Mouse (Mus musculus) liver, embryonic 11.5 days (tissue): Measurements from ENCODE around the gene Lrrc8a. TPM values are rescaled to one million over a fixed set of nuclear protein-coding genes. Genes with fewer than 3 reads are reported as not detected.
A peak's percentile ranks its signal among the peaks of the same experiment; 100 is the strongest.

ENCODE experiments used
- ATAC-seq: fragments of 200-750 bp; cut with Nextera tagmentation; replicated peaks from 2 replicates; pipeline ENCODE4 v1.8.0; 2017; ENCODE audit warnings: moderate number of reproducible peaks, mild to moderate bottlenecking, moderate TSS enrichment, moderate library complexity; ENCODE audit not compliant: low FRiP score
- DNase-seq: peaks from one replicate; pipeline ENCODE4 v3.0.0-alpha.2; 2017; ENCODE audit warnings: low spot score
- H3K27ac ChIP-seq: fragments of 300-500 bp; sonication (generic); 2 replicates; pipeline ENCODE4 v1.5.1; 2014; ENCODE audit warnings: mild to moderate bottlenecking, low read depth, low read length, control low read depth
- H3K27me3 ChIP-seq: fragments of 300-500 bp; sonication (generic); replicated peaks from 2 replicates; pipeline ENCODE4 v1.6.1; 2014; ENCODE audit warnings: low read length, mixed read lengths; ENCODE audit not compliant: control insufficient read depth, insufficient read depth
- H3K36me3 ChIP-seq: fragments of 300-500 bp; sonication (generic); 2 replicates; pipeline ENCODE4 v1.6.1; 2014; ENCODE audit warnings: mild to moderate bottlenecking, low read length, moderate library complexity, mixed read lengths; ENCODE audit not compliant: control insufficient read depth, insufficient read depth
- H3K4me1 ChIP-seq: fragments of 300-500 bp; sonication (generic); replicated peaks from 2 replicates; pipeline ENCODE4 v1.6.1; 2014; ENCODE audit warnings: low read length, mixed read lengths; ENCODE audit not compliant: control insufficient read depth, insufficient read depth
- H3K4me2 ChIP-seq: fragments of 300-500 bp; sonication (generic); 2 replicates; pipeline ENCODE4 v1.6.1; 2014; ENCODE audit warnings: mild to moderate bottlenecking, control low read depth, moderate library complexity
- H3K4me3 ChIP-seq: fragments of 300-500 bp; sonication (generic); 2 replicates; pipeline ENCODE4 v1.5.1; 2014; ENCODE audit warnings: low read depth, low read length, control low read depth
- H3K9ac ChIP-seq: fragments of 300-500 bp; sonication (generic); 2 replicates; pipeline ENCODE4 v1.6.1; 2014; ENCODE audit warnings: low read depth, low read length, control low read depth
- H3K9me3 ChIP-seq: fragments of 300-500 bp; sonication (generic); 2 replicates; pipeline ENCODE4 v1.6.1; 2016; ENCODE audit warnings: low read length, inconsistent platforms, mixed read lengths; ENCODE audit not compliant: control insufficient read depth
- WGBS: fragments of 180-500 bp; shearing (Covaris S2); extraction: QIAGEN DNeasy Blood & Tissue Kit; methylation state at CpG from one replicate; pipeline ENCODE4 v1.1.7; 2014; 5-methylcytosine and 5-hydroxymethylcytosine counted together
- polyA plus RNA-seq: library from polyadenylated mRNA; unstranded; fragments of >200 nt; fragmentation: Nextera tagmentation; extraction: Ambion mirVana; gene quantifications from 2 replicates; pipeline ENCODE4 v1.2.1, GENCODE M21; 2014

The Lrrc8a gene
- polyA plus RNA-seq, 1 experiment from 2014 or later: 21.4 TPM

- H3K9me3 ChIP-seq: no peaks in the 10 kb centered on the region
- no peak overlapping the region for H3K4me3 ChIP-seq
- WGBS: 79% methylated on average over 17 of the region's 17 CpGs
- DNase-seq (no peak), ATAC-seq (no peak)
- no peak overlapping the region for H3K27ac ChIP-seq
- H3K36me3 ChIP-seq: 0 out of 2 replicates have a peak, but pooled peaks cover 4% of the 10 kb centered on the region
- no peak overlapping the region for H3K9ac ChIP-seq
- H3K27me3 ChIP-seq: no peaks in the 10 kb centered on the region
- H3K4me1 ChIP-seq: peaks cover 33% of the 10 kb centered on the region
- H3K4me2 ChIP-seq: no peak overlapping the region
Measured at GRCm38 (mm10) chr2:30269241-30269990, 31.9 kb downstream of the Lrrc8a start.

GRCm38 (mm10) chr2:30270134-30270533 is 32.6 kb downstream of the Lrrc8a start:
- H3K9ac ChIP-seq: no peak overlapping the region
- DNase-seq: peak; percentile 46
- no peaks in the 10 kb centered on the region for H3K9me3 ChIP-seq
- H3K4me1 ChIP-seq: peaks cover 28% of the 10 kb centered on the region
- WGBS: 13% methylated on average over 1 of the region's 1 CpGs
- no peak overlapping the region for H3K4me2 ChIP-seq
- H3K36me3 ChIP-seq: no peaks in the 10 kb centered on the region
- no peak overlapping the region for H3K27ac ChIP-seq
- H3K4me3 ChIP-seq: no peak overlapping the region
- ATAC-seq: peak; percentile 74
- H3K27me3 ChIP-seq: no peaks in the 10 kb centered on the region

- Histone ChIP-seq H3K27me3 (no peaks in the 10 kb centered on the region), H3K4me3 (no peak within 1 kb of the TSS), H3K27ac (no peak within 1 kb of the TSS), H3K4me2 (no peak within 1 kb of the TSS), H3K9ac (no peak within 1 kb of the TSS), H3K36me3 (no peaks in the 10 kb centered on the region; the same call in 1 of the 2 replicates), H3K9me3 (no peaks in the 10 kb centered on the region), H3K4me1 (peaks cover 7% of the 10 kb centered on the region)
- ATAC-seq (no peak), DNase-seq (no peak)
- WGBS: 88% methylated on average over 11 of the region's 11 CpGs
Measured at GRCm38 (mm10) chr2:30280743-30281142, 43.2 kb downstream of the Lrrc8a start, which contains the start of gene Gm28038. TSS of gene Gm28038 (plus strand) at chr2:30281043.

GRCm38 (mm10) chr2:30281651-30282050 is 44.1 kb downstream of the Lrrc8a start:
- DNase-seq (no peak), ATAC-seq (no peak)
- Histone ChIP-seq H3K9me3 (no peaks in the 10 kb centered on the region), H3K36me3 (no peaks in the 10 kb centered on the region; the same call in 1 of the 2 replicates), H3K27me3 (no peaks in the 10 kb centered on the region), H3K4me3 (no peak overlapping the region), H3K4me1 (peaks cover 7% of the 10 kb centered on the region), H3K27ac (no peak overlapping the region), H3K9ac (no peak overlapping the region), H3K4me2 (no peak overlapping the region)
- 80% methylated on average over 3 of the region's 3 CpGs for WGBS

- WGBS: 87% methylated on average over 2 of the region's 2 CpGs
Measured at GRCm38 (mm10) chr2:30283193-30283592, 45.7 kb downstream of the Lrrc8a start.

GRCm38 (mm10) chr2:30285004-30285403 is 47.5 kb downstream of the Lrrc8a start:
- peak overlapping the region; percentile 93; the same call in 1 of the 2 replicates for H3K9ac ChIP-seq
- H3K27ac ChIP-seq: no peak overlapping the region

More at GRCm38 (mm10) chr2:30283193-30283592, 45.7 kb downstream of the Lrrc8a start:
- Histone ChIP-seq H3K27me3 (no peaks in the 10 kb centered on the region), H3K27ac (no peak overlapping the region), H3K4me2 (no peak overlapping the region), H3K9ac (no peak overlapping the region), H3K4me1 (peaks cover 18% of the 10 kb centered on the region), H3K4me3 (no peak overlapping the region), H3K9me3 (no peaks in the 10 kb centered on the region), H3K36me3 (peaks cover 3% of the 10 kb centered on the region; the same call in 1 of the 2 replicates)
- ATAC-seq (no peak), DNase-seq (no peak)

GRCm38 (mm10) chr2:30285416-30286181 is 48.1 kb downstream of the Lrrc8a start:
- H3K4me1 ChIP-seq: peaks cover 20% of the 10 kb centered on the region
- WGBS: 11% methylated on average over 38 of the region's 38 CpGs

More at GRCm38 (mm10) chr2:30285004-30285403, 47.5 kb downstream of the Lrrc8a start:
- no peak for ATAC-seq
- Histone ChIP-seq H3K4me1 (peaks cover 20% of the 10 kb centered on the region), H3K9me3 (no peaks in the 10 kb centered on the region), H3K36me3 (peaks cover 6% of the 10 kb centered on the region; the same call in 1 of the 2 replicates), H3K4me3 (peak overlapping the region; percentile 88), H3K27me3 (no peaks in the 10 kb centered on the region), H3K4me2 (peak overlapping the region; percentile 99)
- WGBS: 80% methylated on average over 5 of the region's 5 CpGs
- DNase-seq: no peak

GRCm38 (mm10) chr2:30286192-30287026 is 48.9 kb downstream of the Lrrc8a start, which contains the start of the genes Dolk and Nup188:
TSS of gene Dolk (minus strand) at chr2:30286334.
TSS of gene Nup188 (plus strand) at chr2:30286397.
- under 1% methylated on average over 67 of the region's 68 CpGs for WGBS

More at GRCm38 (mm10) chr2:30285416-30286181, 48.1 kb downstream of the Lrrc8a start:
- H3K27ac ChIP-seq: peak overlapping the region; percentile 38
- ATAC-seq (peak; percentile 64), DNase-seq (no peak)
- H3K4me2 ChIP-seq: peak overlapping the region; percentile 99
- H3K4me3 ChIP-seq: peak overlapping the region; percentile 88
- no peaks in the 10 kb centered on the region for H3K9me3 ChIP-seq
- H3K9ac ChIP-seq: peak overlapping the region; percentile 93
- no peaks in the 10 kb centered on the region for H3K27me3 ChIP-seq
- peaks cover 10% of the 10 kb centered on the region; the same call in 1 of the 2 replicates for H3K36me3 ChIP-seq

More at GRCm38 (mm10) chr2:30286192-30287026, 48.9 kb downstream of the Lrrc8a start, which contains the start of the genes Dolk and Nup188:
- ATAC-seq (peak; percentile 88), DNase-seq (peak; percentile 99)
- Histone ChIP-seq H3K9me3 (no peaks in the 10 kb centered on the region), H3K4me2 (peak within 1 kb of the TSS; percentile 99), H3K36me3 (peaks cover 12% of the 10 kb centered on the region; the same call in 1 of the 2 replicates), H3K4me1 (peaks cover 20% of the 10 kb centered on the region), H3K27ac (peak within 1 kb of the TSS; percentile 75), H3K27me3 (no peaks in the 10 kb centered on the region), H3K9ac (peak within 1 kb of the TSS; percentile 93), H3K4me3 (peak within 1 kb of the TSS; percentile 88)
